Mouse (Mus musculus): Measurements from ENCODE around the gene Actr5. TPM values are rescaled to one million over a fixed set of nuclear protein-coding genes. Genes with fewer than 3 reads are reported as not detected.

The Actr5 gene
- polyA plus RNA-seq, 1 experiment = 9.4 TPM

- no peaks in the 10 kb centered on the region for H3K4me1 ChIP-seq (ENCODE audit: control insufficient read depth, insufficient read depth, low read length)
- TF ChIP-seq POLR2A (IDR thresholded peaks at IDR 0.05; ENCODE audit: borderline replicate concordance, low read depth, low read length) (no peak), CTCF (IDR thresholded peaks at IDR 0.05; ENCODE audit: low read depth, low read length) (no peak)
- no peak overlapping the region for H3K27ac ChIP-seq (ENCODE audit: insufficient read depth, low read depth, low read length)
- H3K4me3 ChIP-seq (ENCODE audit: insufficient read depth, low read length) = no peak overlapping the region
Measured at GRCm38 (mm10) chr2:158658822-158659221, 34.1 kb downstream of the Actr5 start.

- TF ChIP-seq POLR2A (IDR thresholded peaks at IDR 0.05; ENCODE audit: borderline replicate concordance, low read depth, low read length) (no peak), CTCF (IDR thresholded peaks at IDR 0.05; ENCODE audit: low read depth, low read length) (no peak)
- no peak overlapping the region for H3K27ac ChIP-seq (ENCODE audit: insufficient read depth, low read depth, low read length)
- no peaks in the 10 kb centered on the region for H3K4me1 ChIP-seq (ENCODE audit: control insufficient read depth, insufficient read depth, low read length)
- no peak overlapping the region for H3K4me3 ChIP-seq (ENCODE audit: insufficient read depth, low read length)
Measured at GRCm38 (mm10) chr2:158659346-158659745, 34.7 kb downstream of the Actr5 start.

- H3K27ac ChIP-seq (ENCODE audit: insufficient read depth, low read depth, low read length) = no peak within 1 kb of the TSS
- TF ChIP-seq CTCF (IDR thresholded peaks at IDR 0.05; ENCODE audit: low read depth, low read length) = no peak
- TF ChIP-seq POLR2A (IDR thresholded peaks at IDR 0.05; ENCODE audit: borderline replicate concordance, low read depth, low read length) = no peak
- H3K4me1 ChIP-seq (ENCODE audit: control insufficient read depth, insufficient read depth, low read length) = peaks cover 5% of the 10 kb centered on the region; the same call in 1 of the 2 replicates
- no peak within 1 kb of the TSS for H3K4me3 ChIP-seq (ENCODE audit: insufficient read depth, low read length)
Measured at GRCm38 (mm10) chr2:158665098-158665497, 40.4 kb downstream of the Actr5 start, which contains the start of gene Ppp1r16b. Gene Ppp1r16b, plus strand, starts transcription at chr2:158665398.

- TF ChIP-seq POLR2A (IDR thresholded peaks at IDR 0.05; ENCODE audit: borderline replicate concordance, low read depth, low read length) = no peak
- TF ChIP-seq CTCF (IDR thresholded peaks at IDR 0.05; ENCODE audit: low read depth, low read length) = no peak
- Histone ChIP-seq H3K4me3 (ENCODE audit: insufficient read depth, low read length) (no peak overlapping the region), H3K27ac (ENCODE audit: insufficient read depth, low read depth, low read length) (no peak overlapping the region), H3K4me1 (ENCODE audit: control insufficient read depth, insufficient read depth, low read length) (peaks cover 5% of the 10 kb centered on the region; the same call in 1 of the 2 replicates)
Measured at GRCm38 (mm10) chr2:158666071-158666800, 41.5 kb downstream of the Actr5 start.

- H3K27ac ChIP-seq (ENCODE audit: insufficient read depth, low read depth, low read length) = no peak overlapping the region
- TF ChIP-seq CTCF (IDR thresholded peaks at IDR 0.05; ENCODE audit: low read depth, low read length) = no peak
- no peak for TF ChIP-seq POLR2A (IDR thresholded peaks at IDR 0.05; ENCODE audit: borderline replicate concordance, low read depth, low read length)
Measured at GRCm38 (mm10) chr2:158667022-158667670, 42.5 kb downstream of the Actr5 start.

GRCm38 (mm10) chr2:158667671-158668432 lies 43.2 kb downstream of the Actr5 start:
- TF ChIP-seq POLR2A (IDR thresholded peaks at IDR 0.05; ENCODE audit: borderline replicate concordance, low read depth, low read length) = no peak
- no peak for TF ChIP-seq CTCF (IDR thresholded peaks at IDR 0.05; ENCODE audit: low read depth, low read length)
- Histone ChIP-seq H3K27ac (ENCODE audit: insufficient read depth, low read depth, low read length) (no peak overlapping the region), H3K4me3 (ENCODE audit: insufficient read depth, low read length) (peak overlapping the region; percentile 36), H3K4me1 (ENCODE audit: control insufficient read depth, insufficient read depth, low read length) (peaks cover 5% of the 10 kb centered on the region; the same call in 1 of the 2 replicates)

More at GRCm38 (mm10) chr2:158667022-158667670, 42.5 kb downstream of the Actr5 start:
- H3K4me3 ChIP-seq (ENCODE audit: insufficient read depth, low read length) = peak overlapping the region; percentile 36
- H3K4me1 ChIP-seq (ENCODE audit: control insufficient read depth, insufficient read depth, low read length) = peaks cover 5% of the 10 kb centered on the region; the same call in 1 of the 2 replicates

- H3K4me3 ChIP-seq (ENCODE audit: insufficient read depth, low read length) = no peak overlapping the region
- peaks cover 8% of the 10 kb centered on the region; the same call in 1 of the 2 replicates for H3K4me1 ChIP-seq (ENCODE audit: control insufficient read depth, insufficient read depth, low read length)
- H3K27ac ChIP-seq (ENCODE audit: insufficient read depth, low read depth, low read length) = no peak overlapping the region
- no peak for TF ChIP-seq POLR2A (IDR thresholded peaks at IDR 0.05; ENCODE audit: borderline replicate concordance, low read depth, low read length)
- TF ChIP-seq CTCF (IDR thresholded peaks at IDR 0.05; ENCODE audit: low read depth, low read length) = no peak
Measured at GRCm38 (mm10) chr2:158668433-158669010, 43.8 kb downstream of the Actr5 start.

- H3K4me1 ChIP-seq (ENCODE audit: control insufficient read depth, insufficient read depth, low read length) = peaks cover 8% of the 10 kb centered on the region; the same call in 1 of the 2 replicates
- H3K27ac ChIP-seq (ENCODE audit: insufficient read depth, low read depth, low read length) = no peak overlapping the region
- H3K4me3 ChIP-seq (ENCODE audit: insufficient read depth, low read length) = no peak overlapping the region
- TF ChIP-seq POLR2A (IDR thresholded peaks at IDR 0.05; ENCODE audit: borderline replicate concordance, low read depth, low read length) (no peak), CTCF (IDR thresholded peaks at IDR 0.05; ENCODE audit: low read depth, low read length) (no peak)
Measured at GRCm38 (mm10) chr2:158669199-158670195, 44.8 kb downstream of the Actr5 start.
